Mouse (Mus musculus) C2C12 (cell line): ENCODE results near the gene Tmem107.

Source experiments
- CTCF ChIP-seq: IDR thresholded peaks from one replicate; pipeline ENCODE4 v1.5.1; 2011; ENCODE audit not compliant: control insufficient read depth, insufficient read depth, insufficient read length
- FOSL1 ChIP-seq: IDR thresholded peaks from one replicate; pipeline ENCODE4 v1.8.0; 2011; ENCODE audit warnings: mild to moderate bottlenecking, low read length; ENCODE audit not compliant: poor library complexity, insufficient read depth, severe bottlenecking
- MAX ChIP-seq: IDR thresholded peaks from one replicate; pipeline ENCODE4 v1.6.1; 2011; ENCODE audit warnings: mild to moderate bottlenecking, control low read depth
- MYOD1 ChIP-seq: IDR thresholded peaks from one replicate; pipeline ENCODE4 v1.6.1; 2011; ENCODE audit warnings: low read depth; ENCODE audit not compliant: control insufficient read depth, insufficient read length

DNA sequence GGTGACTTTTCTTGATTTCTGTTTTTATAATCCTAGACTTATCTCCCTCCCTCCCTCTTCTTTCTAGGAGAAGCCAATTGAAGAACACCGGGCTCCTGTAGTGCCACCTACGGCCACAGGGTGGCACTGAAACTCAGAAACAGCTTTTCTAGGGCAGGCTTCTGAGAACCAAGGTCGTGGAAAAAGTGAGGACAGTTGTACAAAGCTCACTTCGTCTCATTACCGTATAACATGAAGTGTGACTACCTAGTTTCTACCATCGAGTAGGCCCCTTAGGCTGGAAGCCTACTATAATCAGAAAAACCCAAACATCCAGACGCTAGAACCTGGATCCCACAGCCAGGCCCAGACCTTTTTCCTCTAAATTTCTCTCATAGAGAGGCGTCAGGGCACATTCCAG, 3.6 kb upstream of the Tmem107 start:
- TF ChIP-seq CTCF (peak; percentile 43), MAX (no peak), FOSL1 (no peak), MYOD1 (no peak)
